18 mouse cellular contexts compared by ENCODE assay signal in genomic region chr8:10629862-10630261, GRCm38 (mm10).
DNase-seq lines count a peak whose midpoint lies in the region; ATAC-seq and TF ChIP-seq lines count a peak whose summit lies in the region.
"Had no signal": no experiment of that assay in that cellular context is flagged by ENCODE, and none has a peak within 500 bp of the region (broad histone marks: within the 10 kb centered on the region; RNA-seq: fewer than 3 reads in every experiment).

No protein-coding gene starts in this region.

- no peak for ATAC-seq in hindbrain, embryonic 11.5 days (ENCODE audit: low FRiP score)
- ATAC-seq in hindbrain, embryonic 14.5 days (ENCODE audit: low FRiP score): no peak
- ATAC-seq in lung, postnatal 0 days: peak; percentile 43
- ATAC-seq in embryonic facial prominence, embryonic 13.5 days (ENCODE audit: insufficient number of reproducible peaks, insufficient read depth, low FRiP score, low TSS enrichment, low read depth): no peak
- ATAC-seq in activated CD4-positive, CD25-positive, alpha-beta regulatory T cell, adult 4 months: no peak
- ATAC-seq: CD4-positive, CD25-positive, alpha-beta regulatory T cell, adult 4 months; inflammation-experienced regulatory T-cells, adult 6 months had no signal

- no peak overlapping the region for H3K9ac ChIP-seq in hindbrain, embryonic 11.5 days (ENCODE audit: low read depth, low read length)
- no peak overlapping the region for H3K9ac ChIP-seq in hindbrain, embryonic 14.5 days
- no peak overlapping the region for H3K9ac ChIP-seq in lung, postnatal 0 days (replicated peaks; ENCODE audit: low read depth)
- H3K9ac ChIP-seq in embryonic facial prominence, embryonic 13.5 days: no peak overlapping the region
- H3K9ac ChIP-seq: forebrain, embryonic 12.5 days; midbrain, embryonic 12.5 days had no signal

- H3K27me3 ChIP-seq in hindbrain, embryonic 11.5 days (ENCODE audit: control insufficient read depth, insufficient read depth, low read length): no peaks in the 10 kb centered on the region
- H3K27me3 ChIP-seq in hindbrain, embryonic 14.5 days (ENCODE audit: control insufficient read depth, insufficient read depth, low read length): no peaks in the 10 kb centered on the region
- no peaks in the 10 kb centered on the region for H3K27me3 ChIP-seq in lung, postnatal 0 days (replicated peaks; ENCODE audit: insufficient read depth, low read length)
- peaks cover 5% of the 10 kb centered on the region; the same call in 1 of the 2 replicates for H3K27me3 ChIP-seq in embryonic facial prominence, embryonic 13.5 days

- H3K4me3 ChIP-seq in hindbrain, embryonic 11.5 days (ENCODE audit: low read depth, low read length): no peak overlapping the region
- no peak overlapping the region for H3K4me3 ChIP-seq in hindbrain, embryonic 14.5 days (replicated peaks; ENCODE audit: low read length)
- H3K4me3 ChIP-seq in lung, postnatal 0 days (ENCODE audit: low read depth, low read length): no peak overlapping the region
- no peak overlapping the region for H3K4me3 ChIP-seq in lung, adult 2 months (replicated peaks; ENCODE audit: extremely low read depth, low read depth, low read length)
- no peak overlapping the region for H3K4me3 ChIP-seq in embryonic facial prominence, embryonic 13.5 days
- H3K4me3 ChIP-seq: forebrain, embryonic 12.5 days; heart, adult 2 months; midbrain, embryonic 12.5 days had no signal

- no peaks in the 10 kb centered on the region for H3K36me3 ChIP-seq in hindbrain, embryonic 11.5 days (ENCODE audit: control insufficient read depth, insufficient read depth, low read length)
- no peaks in the 10 kb centered on the region for H3K36me3 ChIP-seq in hindbrain, embryonic 14.5 days (replicated peaks; ENCODE audit: control insufficient read depth, insufficient read depth)
- H3K36me3 ChIP-seq in lung, postnatal 0 days (ENCODE audit: insufficient read depth, low read length): no peaks in the 10 kb centered on the region
- no peaks in the 10 kb centered on the region for H3K36me3 ChIP-seq in embryonic facial prominence, embryonic 13.5 days
- H3K36me3 ChIP-seq: forebrain, embryonic 12.5 days; midbrain, embryonic 12.5 days had no signal

- no peak for TF ChIP-seq POLR2A in lung, adult 2 months (IDR thresholded peaks at IDR 0.05; ENCODE audit: borderline replicate concordance, extremely low read depth, low read depth, low read length)

- no peaks in the 10 kb centered on the region for H3K9me3 ChIP-seq in hindbrain, embryonic 11.5 days (ENCODE audit: control insufficient read depth, low read length)
- H3K9me3 ChIP-seq in hindbrain, embryonic 14.5 days (ENCODE audit: control insufficient read depth, low read length): no peaks in the 10 kb centered on the region
- H3K9me3 ChIP-seq in lung, postnatal 0 days (ENCODE audit: low read length): no peaks in the 10 kb centered on the region
- H3K9me3 ChIP-seq in embryonic facial prominence, embryonic 13.5 days: no peaks in the 10 kb centered on the region
- H3K9me3 ChIP-seq: forebrain, embryonic 12.5 days; midbrain, embryonic 12.5 days had no signal

- no peak; the same call in 1 of the 2 replicates for TF ChIP-seq EP300 in lung, postnatal 0 days (IDR thresholded peaks at IDR 0.05)

- no peak for TF ChIP-seq CTCF in lung, postnatal 0 days (IDR thresholded peaks at IDR 0.05)
- no peak for TF ChIP-seq CTCF in lung, adult 2 months (IDR thresholded peaks at IDR 0.05; ENCODE audit: insufficient read depth, low read length)

- 58% methylated on average over 5 of the region's 5 CpGs for WGBS in hindbrain, embryonic 11.5 days
- WGBS in hindbrain, embryonic 14.5 days: 55% methylated on average over 5 of the region's 5 CpGs
- WGBS in lung, postnatal 0 days: 38% methylated on average over 5 of the region's 5 CpGs
- 63% methylated on average over 5 of the region's 5 CpGs for WGBS in lung, adult 2 months
- 33% methylated on average over 5 of the region's 5 CpGs for WGBS in embryonic facial prominence, embryonic 13.5 days

- H3K27ac ChIP-seq in hindbrain, embryonic 11.5 days (ENCODE audit: low read depth, low read length): 0 out of 2 replicates have a peak overlapping the region, but pooled peaks have one; percentile 34
- no peak overlapping the region for H3K27ac ChIP-seq in hindbrain, embryonic 14.5 days
- H3K27ac ChIP-seq in lung, postnatal 0 days (ENCODE audit: low read length): no peak overlapping the region
- peak overlapping the region; percentile 44; the same call in 1 of the 2 replicates for H3K27ac ChIP-seq in embryonic facial prominence, embryonic 13.5 days
- H3K27ac ChIP-seq: forebrain, embryonic 12.5 days; heart, adult 2 months; midbrain, embryonic 12.5 days had no signal

- DNase-seq in hindbrain, embryonic 11.5 days (ENCODE audit: low spot score): no peak
- DNase-seq in hindbrain, embryonic 14.5 days (ENCODE audit: low spot score): no peak
- DNase-seq in lung, postnatal 0 days (ENCODE audit: low spot score): peak; percentile 59
- DNase-seq in lung, adult 2 months: no peak
- DNase-seq in frontal cortex, postnatal 36 days (ENCODE audit: low spot score in 2 of 2): no peak
- DNase-seq: adrenal gland, postnatal 36 days; cerebellum, postnatal 10 days; heart, adult 2 months; heart, postnatal 14 days; kidney, postnatal 36 days; thymus, postnatal 25 days had no signal

- no peak overlapping the region for H3K4me2 ChIP-seq in hindbrain, embryonic 11.5 days (replicated peaks; ENCODE audit: low read depth, low read length)
- H3K4me2 ChIP-seq in hindbrain, embryonic 14.5 days (replicated peaks): no peak overlapping the region
- H3K4me2 ChIP-seq in lung, postnatal 0 days (replicated peaks; ENCODE audit: low read depth, low read length): no peak overlapping the region
- H3K4me2 ChIP-seq in embryonic facial prominence, embryonic 13.5 days: no peak overlapping the region
- H3K4me2 ChIP-seq: forebrain, embryonic 12.5 days; liver, embryonic 11.5 days; midbrain, embryonic 12.5 days had no signal

- peaks cover 9% of the 10 kb centered on the region for H3K4me1 ChIP-seq in hindbrain, embryonic 11.5 days (replicated peaks; ENCODE audit: control insufficient read depth, insufficient read depth, low read length)
- H3K4me1 ChIP-seq in hindbrain, embryonic 14.5 days (replicated peaks; ENCODE audit: control insufficient read depth, insufficient read depth, low read length): peaks cover 16% of the 10 kb centered on the region; the same call in 1 of the 2 replicates
- no peaks in the 10 kb centered on the region for H3K4me1 ChIP-seq in lung, postnatal 0 days (ENCODE audit: insufficient read depth, low read depth, low read length)
- peaks cover 3% of the 10 kb centered on the region; the same call in 1 of the 2 replicates for H3K4me1 ChIP-seq in lung, adult 2 months (ENCODE audit: control insufficient read depth, insufficient read depth, low read length)
- peaks cover 29% of the 10 kb centered on the region for H3K4me1 ChIP-seq in embryonic facial prominence, embryonic 13.5 days

Comparison
In these comparisons a context has a peak if more than half of its experiments do, and no peak if none do; other contexts are left out.
1. H3K27ac ChIP-seq: peak in hindbrain, embryonic 11.5 days (single experiment) and embryonic facial prominence, embryonic 13.5 days (single experiment); none in hindbrain, embryonic 14.5 days (single experiment) and lung, postnatal 0 days (single experiment).